Mouse (Mus musculus) bone marrow macrophage, adult 2 months (primary cell): ENCODE results near the gene Zbtb48. TPM values are rescaled to one million over a fixed set of nuclear protein-coding genes. Genes with fewer than 3 reads are reported as not detected.
A peak's percentile ranks its signal among the peaks of the same experiment; 100 is the strongest.

Experiments used
- H3K27ac ChIP-seq: 2 replicates; pipeline ENCODE4 v1.5.1; 2012; ENCODE audit warnings: low read depth, low read length; ENCODE audit not compliant: insufficient read depth
- H3K4me1 ChIP-seq: 2 replicates; pipeline ENCODE4 v1.6.1; 2012; ENCODE audit warnings: low read length; ENCODE audit not compliant: control insufficient read depth, insufficient read depth
- H3K4me3 ChIP-seq: 2 replicates; pipeline ENCODE4 v1.5.1; 2012; ENCODE audit warnings: mild to moderate bottlenecking, low read length, moderate library complexity; ENCODE audit not compliant: insufficient read depth
- CTCF ChIP-seq: IDR thresholded peaks from 2 replicates; pipeline ENCODE4 v1.5.1; 2012; ENCODE audit warnings: low read depth, mild to moderate bottlenecking, low read length, moderate library complexity
- POLR2A ChIP-seq: IDR thresholded peaks from 2 replicates; pipeline ENCODE4 v1.6.1; 2012; ENCODE audit warnings: mild to moderate bottlenecking, low read depth, low read length, borderline replicate concordance
- polyA plus RNA-seq: library from polyadenylated mRNA; stranded (reverse); fragments of >200 nt; gene quantifications from 2 replicates; pipeline ENCODE4 v1.2.4, GENCODE M21; 2012; ENCODE audit not compliant: missing spikeins, insufficient read depth, insufficient read length

Gene Zbtb48
- polyA plus RNA-seq, 1 experiment = 7.5 TPM

DNA sequence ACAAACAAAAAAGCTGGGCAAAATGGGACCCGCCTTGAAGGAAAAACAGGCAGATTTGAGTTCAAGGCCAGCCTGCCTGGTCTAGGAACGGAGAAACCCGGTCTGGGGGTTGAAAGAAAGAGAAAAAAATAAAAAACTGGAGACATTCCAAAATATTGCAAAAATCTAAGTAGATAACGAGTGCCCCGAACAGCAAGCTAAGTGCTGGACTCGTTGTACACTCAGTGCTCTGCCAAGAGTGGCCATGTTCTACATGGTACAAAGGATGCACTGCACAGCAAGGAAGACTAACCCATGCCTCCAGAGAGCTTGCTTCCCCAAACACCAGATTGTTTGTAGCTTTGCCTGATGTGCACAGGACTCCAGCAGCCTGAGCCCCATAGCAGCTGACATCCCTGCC lies 34.4 kb downstream of the Zbtb48 start:
- Histone ChIP-seq H3K27ac (no peak overlapping the region), H3K4me1 (peaks cover 6% of the 10 kb centered on the region; the same call in 1 of the 2 replicates), H3K4me3 (no peak overlapping the region)
- TF ChIP-seq POLR2A = no peak
- no peak for TF ChIP-seq CTCF

DNA sequence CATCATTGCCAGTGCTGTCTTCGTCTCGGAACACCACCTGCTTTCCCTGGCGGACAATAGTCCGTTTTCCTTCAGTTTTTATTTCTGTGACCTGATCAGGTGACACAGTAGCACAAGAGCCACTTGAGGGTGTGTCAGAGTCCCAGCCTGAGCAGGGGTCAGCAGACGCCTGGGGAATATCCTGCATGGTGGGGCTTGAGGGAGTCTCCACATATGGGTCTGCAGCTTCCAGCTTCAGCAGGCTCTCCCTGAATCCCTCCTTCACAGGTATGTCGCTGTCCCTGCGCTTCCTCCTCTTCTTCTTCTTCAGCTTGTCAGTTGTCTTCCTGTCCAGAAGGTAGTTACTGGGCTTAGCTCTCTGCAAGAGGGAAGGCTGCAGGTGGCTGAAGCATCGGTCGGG lies 35.4 kb downstream of the Zbtb48 start:
- Histone ChIP-seq H3K27ac (no peak overlapping the region), H3K4me1 (peaks cover 7% of the 10 kb centered on the region), H3K4me3 (no peak overlapping the region)
- TF ChIP-seq POLR2A = no peak
- no peak for TF ChIP-seq CTCF

GRCm38 (mm10) chr4:151989110-151989488 lies 38.4 kb downstream of the Zbtb48 start:
- Histone ChIP-seq H3K4me3 (peak overlapping the region; percentile 91), H3K27ac (no peak overlapping the region), H3K4me1 (peaks cover 9% of the 10 kb centered on the region)
- no peak for TF ChIP-seq POLR2A
- no peak for TF ChIP-seq CTCF

DNA sequence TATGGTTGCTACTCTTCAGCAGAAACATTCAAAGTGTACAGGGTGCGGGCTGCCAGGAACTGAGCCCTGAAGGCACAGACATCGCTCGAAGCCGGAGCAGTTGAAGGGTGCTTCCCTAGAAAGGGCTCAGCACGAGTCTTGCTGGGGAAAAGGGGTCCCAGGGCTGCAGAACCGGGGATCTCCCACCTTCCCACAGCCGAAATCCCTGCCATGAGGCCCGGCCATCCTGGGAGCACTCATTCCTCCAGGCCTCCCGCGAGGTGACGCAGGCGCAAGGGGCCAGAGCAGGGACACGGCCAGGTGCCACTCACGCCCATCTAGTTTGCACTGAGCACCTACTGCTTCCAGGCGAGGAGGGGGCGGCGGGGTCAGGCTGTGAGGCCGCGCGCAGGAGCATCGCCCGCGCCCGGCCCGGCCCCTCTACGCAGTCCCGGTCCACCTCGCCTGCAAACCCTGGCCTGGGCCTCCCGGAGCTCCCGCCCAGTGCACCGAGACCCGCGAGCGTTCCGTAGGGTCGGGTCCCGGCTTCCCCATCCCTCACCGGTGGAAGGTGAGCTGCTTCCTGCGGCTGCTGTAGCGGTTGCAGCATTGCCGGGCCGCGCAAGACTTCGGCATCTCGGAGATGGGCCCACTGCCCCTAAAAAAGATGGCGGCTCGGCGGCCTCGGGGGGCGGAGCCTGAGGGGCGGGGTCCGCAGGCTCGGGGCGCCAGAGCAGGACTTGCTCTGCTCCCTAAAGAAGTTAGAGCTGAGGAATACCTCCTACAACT lies 38.9 kb downstream of the Zbtb48 start, which contains the start of gene Thap3:
Gene Thap3 (minus strand): TSS at position 656 of the 768 bp plus-strand sequence.
- TF ChIP-seq CTCF (no peak), POLR2A (no peak)
- no peak within 1 kb of the TSS for H3K27ac ChIP-seq
- peaks cover 9% of the 10 kb centered on the region for H3K4me1 ChIP-seq
- peak within 1 kb of the TSS; percentile 91 for H3K4me3 ChIP-seq

DNA sequence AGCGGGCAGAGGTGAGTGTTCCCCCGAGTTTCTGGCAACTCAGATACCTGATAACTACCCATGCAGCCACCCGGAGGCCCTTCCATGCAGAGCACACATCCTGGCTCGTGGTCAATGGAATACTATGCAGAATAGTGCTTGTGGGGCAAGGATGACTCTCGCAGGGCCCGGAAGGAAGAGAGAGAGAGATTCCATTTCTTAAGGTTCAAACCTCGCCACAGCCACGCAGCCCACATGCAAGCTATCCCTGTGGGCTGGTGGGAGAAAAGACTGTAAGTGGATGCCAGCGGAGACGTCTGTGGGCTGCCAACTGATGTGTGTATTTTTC lies 39.5 kb downstream of the Zbtb48 start:
- H3K4me1 ChIP-seq = peaks cover 9% of the 10 kb centered on the region
- TF ChIP-seq CTCF = no peak
- no peak for TF ChIP-seq POLR2A
- H3K27ac ChIP-seq = no peak overlapping the region
- H3K4me3 ChIP-seq = peak overlapping the region; percentile 91

GRCm38 (mm10) chr4:151986650-151987049 lies 40.8 kb downstream of the Zbtb48 start:
- Histone ChIP-seq H3K4me1 (peaks cover 9% of the 10 kb centered on the region), H3K27ac (no peak overlapping the region), H3K4me3 (no peak overlapping the region)
- no peak for TF ChIP-seq CTCF
- no peak for TF ChIP-seq POLR2A

GRCm38 (mm10) chr4:151985886-151986285 lies 41.6 kb downstream of the Zbtb48 start:
- no peak overlapping the region for H3K4me3 ChIP-seq
- H3K27ac ChIP-seq = no peak overlapping the region
- H3K4me1 ChIP-seq = peaks cover 9% of the 10 kb centered on the region
- no peak for TF ChIP-seq CTCF
- no peak for TF ChIP-seq POLR2A

DNA sequence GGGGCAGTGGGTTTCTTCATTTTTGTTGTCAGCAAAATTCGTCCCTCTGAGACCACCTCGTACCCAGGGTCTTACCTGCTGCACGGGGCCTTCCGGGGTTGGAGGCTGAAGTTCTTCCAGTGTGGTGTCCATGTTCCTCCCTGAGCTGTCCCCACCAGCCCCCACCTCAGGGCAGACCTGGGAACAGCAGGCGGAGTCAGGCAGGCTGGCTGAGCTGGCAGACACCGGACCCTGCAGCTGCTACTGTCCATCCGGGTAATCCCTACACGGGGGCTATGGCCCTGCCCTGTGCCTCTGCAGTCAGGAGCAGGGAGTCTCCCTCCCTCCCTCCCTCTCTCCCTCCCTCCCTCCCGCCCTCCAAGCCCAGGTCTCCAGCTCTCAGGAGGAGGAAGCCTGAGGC lies 43.9 kb downstream of the Zbtb48 start:
- TF ChIP-seq CTCF = no peak
- TF ChIP-seq POLR2A = no peak
- Histone ChIP-seq H3K4me1 (peaks cover 9% of the 10 kb centered on the region), H3K27ac (no peak overlapping the region), H3K4me3 (no peak overlapping the region)

- H3K4me1 ChIP-seq = peaks cover 10% of the 10 kb centered on the region
- TF ChIP-seq POLR2A = no peak
- TF ChIP-seq CTCF = no peak
- no peak overlapping the region for H3K4me3 ChIP-seq
- no peak overlapping the region for H3K27ac ChIP-seq
These were observed 44.4 kb downstream of the Zbtb48 start for GRCm38 (mm10) chr4:151983043-151983442.

GRCm38 (mm10) chr4:151981363-151981762 lies 46.1 kb downstream of the Zbtb48 start:
- Histone ChIP-seq H3K4me3 (no peak overlapping the region), H3K27ac (no peak overlapping the region), H3K4me1 (peaks cover 3% of the 10 kb centered on the region)
- TF ChIP-seq POLR2A (no peak), CTCF (peak; percentile 87; the same call in 1 of the 2 replicates)
